Mouse (Mus musculus): Measurements from ENCODE around the gene Gm13199.

The Gm13199 gene

GRCm38 (mm10) chr2:5862834-5863233, at the start of gene Gm13199:
TSS of gene Gm13199 (minus strand) at chr2:5862934.
- no peak for DNase-seq

- DNase-seq = no peak
These were observed 48.7 kb upstream of the Gm13199 start for GRCm38 (mm10) chr2:5911282-5911965.

DNA sequence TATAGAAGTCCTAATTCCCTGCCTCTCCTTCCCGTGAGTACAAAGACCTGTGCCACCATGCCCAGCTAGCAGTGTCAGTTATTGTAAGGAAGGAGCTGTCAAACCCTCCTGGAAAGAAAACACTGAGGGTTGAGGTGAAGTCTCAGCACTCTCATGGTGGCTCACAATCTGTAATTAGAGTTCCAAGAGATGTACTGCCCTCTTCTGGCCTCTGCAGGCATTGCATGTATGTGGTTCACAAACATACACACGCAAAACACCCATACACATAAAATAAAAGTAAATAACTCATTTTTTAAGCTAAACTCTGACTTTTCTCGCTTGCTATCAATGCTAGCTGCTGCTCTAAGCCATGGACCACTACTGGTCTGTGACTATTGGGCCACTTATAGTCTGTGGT, 43.9 kb upstream of the Gm13199 start:
- peak; percentile 31 to 41 for DNase-seq

DNA sequence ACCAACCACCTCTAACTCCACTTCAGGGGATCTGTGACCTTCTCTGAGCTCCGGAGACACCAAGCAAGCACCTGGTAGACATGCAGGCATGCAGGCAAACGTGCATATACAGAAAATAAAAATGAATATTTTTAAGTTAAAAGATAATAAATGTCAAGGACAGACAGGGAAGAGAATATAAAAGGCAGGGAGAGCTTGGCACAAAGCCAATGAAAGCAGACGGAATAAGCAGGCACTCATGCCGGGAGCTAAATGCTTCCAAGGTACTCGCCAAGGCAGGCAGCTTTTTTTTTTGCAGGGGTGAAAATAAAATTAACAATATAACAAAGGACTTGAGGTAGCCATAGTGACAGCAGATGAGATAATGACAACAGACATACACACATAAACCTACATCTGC, 43.4 kb upstream of the Gm13199 start:
- peak; percentile 48 to 51 for DNase-seq

DNA sequence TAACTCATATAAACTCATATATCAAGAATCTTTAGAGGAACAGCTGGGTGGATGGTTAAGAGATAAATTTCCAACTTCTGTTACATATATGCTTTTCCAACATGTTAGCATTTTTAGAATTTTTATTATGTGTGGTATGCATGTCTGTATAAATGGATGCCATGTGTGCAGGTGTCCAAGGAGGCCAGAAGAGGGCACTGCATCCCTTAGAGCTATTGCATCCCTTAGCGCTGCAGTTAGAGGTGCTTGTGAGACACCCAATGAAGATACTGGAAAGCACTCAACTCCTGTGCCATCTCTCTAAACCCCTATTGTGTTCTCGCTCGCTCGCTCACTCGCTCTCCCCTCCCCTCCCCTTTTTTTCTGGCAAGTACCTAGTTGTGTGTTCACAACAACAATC, 37.4 kb upstream of the Gm13199 start:
- DNase-seq = peak in 1 of 2 experiments; percentile 12

DNA sequence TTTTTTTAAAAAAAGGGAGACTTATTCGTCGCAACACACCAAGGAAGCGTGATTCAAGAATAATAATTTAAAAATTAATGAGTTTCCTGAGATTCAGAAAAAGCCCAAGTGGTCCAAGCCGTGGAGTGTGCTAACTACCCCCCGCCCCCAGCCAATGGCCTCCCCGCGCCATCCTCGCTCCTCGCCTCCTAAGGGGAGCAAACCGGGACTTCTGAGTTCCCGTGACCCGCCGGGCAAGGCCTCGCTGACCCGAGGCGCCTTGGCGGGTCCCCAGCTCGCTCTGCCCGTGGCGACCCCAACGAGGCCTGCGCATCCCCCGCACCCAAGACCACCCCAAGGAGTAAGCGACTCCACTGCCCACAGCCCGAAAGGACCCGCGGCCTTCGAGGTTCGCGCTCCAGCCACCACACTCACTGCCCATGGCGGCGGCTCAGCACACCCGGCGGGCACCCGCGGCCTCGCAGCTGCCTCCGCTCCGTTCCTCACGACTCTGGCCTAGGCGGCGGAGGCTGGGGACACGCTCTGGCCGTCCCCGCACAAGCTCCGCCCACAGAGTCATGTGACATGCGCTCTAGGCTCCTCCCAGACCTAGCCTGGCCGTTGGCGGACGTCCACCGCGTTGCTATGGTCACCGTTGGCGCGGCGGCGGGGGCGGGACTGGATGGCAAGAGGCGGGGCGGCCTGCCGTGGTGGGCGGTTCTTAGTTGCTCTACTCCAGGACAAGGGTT, 32.3 kb upstream of the Gm13199 start, which contains the start of gene Sec61a2:
Gene Sec61a2, minus strand, starts transcription at position 590 of the 728 bp plus-strand sequence.
- peak; percentile 100 for DNase-seq

GRCm38 (mm10) chr2:5894296-5894695, 31.6 kb upstream of the Gm13199 start:
- DNase-seq = peak in 1 of 2 experiments; percentile 9

DNA sequence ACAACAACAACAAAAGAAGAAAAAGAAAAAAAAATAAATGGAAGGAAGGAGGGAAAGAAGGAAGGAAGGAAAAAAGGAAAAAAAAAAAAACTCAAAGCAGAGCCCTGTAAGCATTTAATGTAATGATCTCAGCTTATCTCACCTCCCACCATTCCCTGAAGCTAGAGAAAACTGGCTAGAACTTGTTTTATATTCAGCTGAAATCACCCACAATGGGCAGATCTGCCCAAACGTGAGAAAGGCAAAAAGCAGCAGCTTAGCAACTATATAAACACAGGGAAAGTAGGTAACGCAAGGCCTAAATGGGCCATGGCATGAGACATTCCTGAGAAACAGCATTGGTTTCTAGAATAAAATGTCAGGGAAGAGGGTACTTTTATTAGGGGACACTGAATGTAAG, 26.7 kb upstream of the Gm13199 start:
- DNase-seq = no peak

- no peak for DNase-seq
These were observed 26.1 kb upstream of the Gm13199 start for GRCm38 (mm10) chr2:5888865-5889264.

GRCm38 (mm10) chr2:5877446-5877845, 14.7 kb upstream of the Gm13199 start:
- no peak for DNase-seq

GRCm38 (mm10) chr2:5869746-5870145, 7.0 kb upstream of the Gm13199 start:
- DNase-seq = no peak

DNA sequence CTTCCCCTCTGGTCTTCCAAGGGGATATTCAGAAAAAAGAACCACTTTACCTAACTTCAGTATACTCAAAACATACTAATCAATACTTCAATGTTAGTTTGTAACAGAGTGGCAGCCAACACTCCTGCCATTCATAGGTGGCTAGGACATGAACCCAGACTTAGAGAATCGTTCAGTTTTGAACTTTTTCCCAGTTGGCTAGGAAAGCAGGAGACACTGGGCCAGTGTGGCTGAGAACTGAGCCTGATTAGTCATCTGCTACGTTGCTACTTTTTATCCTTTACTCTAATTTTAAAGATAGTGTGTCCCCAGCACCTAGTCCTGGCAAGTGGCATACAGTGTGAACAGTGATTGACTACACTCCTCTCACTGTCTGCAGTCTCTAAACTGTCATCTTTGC, 4.9 kb upstream of the Gm13199 start:
- no peak for DNase-seq

- DNase-seq = no peak
These were observed 10.9 kb downstream of the Gm13199 start for GRCm38 (mm10) chr2:5851866-5852265.

DNA sequence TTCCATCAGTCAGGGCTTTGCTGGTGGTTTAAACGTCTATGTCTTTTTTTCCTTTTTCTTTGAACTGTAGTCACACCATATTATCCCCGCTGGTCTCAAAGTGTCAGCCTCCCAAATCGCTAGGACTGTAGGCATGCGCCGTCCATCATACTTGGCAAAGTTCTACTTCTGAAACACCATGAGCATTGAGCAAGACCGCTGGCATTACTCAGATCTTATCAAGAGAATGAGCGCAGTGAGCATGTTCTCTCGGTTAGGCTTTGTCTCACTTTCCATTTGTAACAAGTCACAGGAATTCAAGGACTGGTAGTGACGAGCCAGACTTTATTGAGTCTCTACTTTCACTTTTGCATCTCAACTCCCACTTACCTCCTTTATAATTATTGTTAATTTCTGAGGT, 11.6 kb downstream of the Gm13199 start:
- DNase-seq = no peak

GRCm38 (mm10) chr2:5845826-5846225, 16.9 kb downstream of the Gm13199 start:
- no peak for DNase-seq

GRCm38 (mm10) chr2:5844873-5845631, 17.7 kb downstream of the Gm13199 start, which contains the start of the genes Nudt5 and Cdc123:
TSS of gene Nudt5 (plus strand) at chr2:5845019.
TSS of gene Cdc123 (minus strand) at chr2:5845164.
- DNase-seq = peak; percentile 90 to 94

GRCm38 (mm10) chr2:5844181-5844872, 18.4 kb downstream of the Gm13199 start:
- DNase-seq = no peak

GRCm38 (mm10) chr2:5840815-5841214, 21.9 kb downstream of the Gm13199 start:
- DNase-seq = no peak

DNA sequence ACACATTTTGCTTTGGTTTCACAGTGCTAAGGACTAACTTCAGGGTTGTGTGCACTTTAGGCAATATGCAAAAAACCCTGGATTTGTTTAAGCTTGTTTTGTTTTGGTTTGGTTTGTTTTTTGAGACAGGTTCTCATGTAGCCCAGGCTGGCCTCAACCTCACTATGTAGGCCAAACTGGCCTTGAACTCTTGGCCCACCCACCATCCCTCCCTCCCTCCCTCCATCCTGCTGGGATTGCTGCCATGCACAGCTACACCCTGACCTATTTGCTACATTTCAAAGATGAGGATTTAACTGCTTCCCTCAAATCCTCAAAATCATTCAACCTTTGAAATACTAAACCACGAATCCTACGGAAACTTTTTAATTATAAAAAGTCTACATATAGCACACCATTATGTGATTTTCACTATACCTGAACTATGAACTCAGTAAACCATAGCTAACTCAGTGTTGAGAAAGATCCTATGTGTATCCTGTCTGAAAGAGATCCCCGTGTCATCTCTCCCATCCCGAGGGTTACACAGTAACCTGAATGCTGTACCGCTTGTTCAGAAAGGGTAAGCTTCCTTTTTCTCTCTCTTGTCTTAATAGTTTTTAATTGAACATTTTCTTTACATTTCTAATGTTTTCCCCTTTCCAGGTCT, 37.3 kb downstream of the Gm13199 start:
- no peak for DNase-seq

DNA sequence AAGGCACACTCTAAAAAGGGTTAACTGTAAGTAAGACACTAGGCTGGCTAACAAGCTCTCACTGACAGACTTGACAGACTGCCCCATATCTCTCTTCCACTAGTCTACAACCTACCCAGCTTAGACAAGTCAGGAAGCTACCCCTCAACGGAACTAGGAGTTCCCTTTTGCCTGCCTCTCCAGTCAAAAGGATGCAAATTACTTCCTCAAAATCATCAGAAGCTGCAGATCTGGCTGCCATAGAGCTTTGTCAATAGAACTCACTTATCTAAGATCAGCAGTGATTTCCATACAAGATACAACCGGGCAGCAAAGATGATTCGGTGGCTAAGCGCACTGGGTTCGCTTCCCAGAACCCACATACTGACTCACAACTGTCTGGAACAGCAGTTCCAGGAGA, 38.0 kb downstream of the Gm13199 start:
- no peak for DNase-seq

- no peak for DNase-seq
These were observed 38.5 kb downstream of the Gm13199 start for GRCm38 (mm10) chr2:5824213-5824612.

DNA sequence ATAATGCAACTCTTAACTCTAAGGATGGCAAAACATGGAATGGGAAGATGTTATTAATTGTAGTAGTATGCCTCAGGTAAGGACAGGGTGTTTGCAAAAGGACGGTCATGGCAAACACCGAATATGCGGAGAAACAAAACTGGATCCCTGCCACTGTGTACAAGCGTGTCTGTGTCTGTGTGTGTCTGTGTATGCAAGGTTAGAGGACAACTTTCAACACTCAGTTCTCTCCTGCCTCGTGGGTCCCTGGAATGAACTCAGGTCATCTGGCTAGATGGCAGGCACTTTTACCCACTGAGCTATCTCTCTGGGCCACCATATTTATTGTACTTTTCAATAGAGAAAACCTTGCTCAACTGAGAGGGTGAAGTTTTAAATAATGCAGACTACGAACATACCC, 40.3 kb downstream of the Gm13199 start:
- DNase-seq = no peak

Measured in cerebellum, postnatal 36 days (tissue).